Mouse (Mus musculus): ENCODE measurements around the gene Qser1.
A peak's percentile ranks its signal among the peaks of the same experiment; 100 is the strongest.

Qser1 gene

DNA sequence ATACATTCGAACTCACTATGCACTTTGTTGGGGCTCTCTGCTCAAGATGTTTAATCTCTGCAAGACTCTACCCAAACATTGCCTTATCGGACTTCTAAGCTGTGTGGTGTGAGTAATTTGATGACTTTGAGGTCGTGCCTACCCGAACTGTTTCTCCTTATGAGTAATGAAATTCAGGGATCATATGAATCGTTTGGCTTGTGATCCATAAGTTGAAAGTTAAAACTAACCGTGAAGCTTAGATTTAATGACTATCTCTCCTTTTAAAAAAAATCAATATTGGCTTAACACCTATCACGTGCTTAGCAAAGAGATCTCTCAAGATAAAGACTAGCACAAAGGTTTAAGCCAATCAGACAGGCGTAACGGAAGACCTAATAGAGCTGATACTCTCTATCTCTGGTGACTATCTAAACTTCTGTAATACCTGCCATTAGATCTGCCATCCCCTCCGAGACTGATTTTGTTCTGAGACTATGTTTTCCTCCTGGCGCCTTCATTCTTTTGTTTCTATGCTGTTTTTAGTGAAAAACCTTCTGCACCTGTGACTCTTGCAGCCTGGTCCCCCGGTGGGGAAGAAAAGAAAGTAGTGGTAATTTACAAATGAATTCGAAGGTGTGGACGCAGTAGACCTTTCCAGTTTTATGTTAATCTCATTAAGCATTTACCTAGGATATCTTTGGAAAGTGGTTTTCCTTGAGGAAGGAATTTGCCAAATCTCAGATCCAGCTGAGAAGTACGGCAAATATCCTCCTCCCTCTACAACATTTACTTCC is 1.2 kb upstream of the Qser1 start:
- no peak for DNase-seq (ENCODE audit: low spot score)

DNA sequence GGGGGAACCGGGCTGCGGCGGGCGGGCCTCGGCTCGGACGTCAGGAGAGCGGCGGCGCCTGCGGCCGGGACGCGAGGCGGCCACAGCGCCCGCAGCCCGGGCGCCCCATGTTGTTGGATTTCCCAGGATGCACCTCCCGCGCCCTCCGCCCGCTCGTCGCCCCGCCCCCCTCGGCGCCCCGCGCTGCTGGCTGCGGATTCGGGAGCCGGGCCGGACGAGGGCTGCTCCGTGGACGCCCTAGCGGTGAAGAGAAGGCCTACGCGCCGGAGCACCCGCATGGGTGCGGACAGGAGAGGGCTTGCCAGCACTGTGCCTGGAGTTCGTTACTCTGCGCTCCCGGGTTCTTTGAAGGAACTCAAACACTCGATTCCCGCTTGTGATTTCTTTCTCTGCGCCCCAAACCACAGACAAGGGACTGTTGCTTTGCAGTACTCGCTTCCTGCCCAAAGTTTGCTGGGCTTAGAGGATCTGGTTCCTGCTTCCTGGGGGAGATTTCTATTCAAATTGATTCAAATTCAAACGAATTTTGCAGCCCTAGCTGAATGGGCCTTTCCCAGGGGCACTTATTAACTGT is 393 bp upstream of the Qser1 start:
- peak; percentile 88 for DNase-seq (ENCODE audit: low spot score)

DNA sequence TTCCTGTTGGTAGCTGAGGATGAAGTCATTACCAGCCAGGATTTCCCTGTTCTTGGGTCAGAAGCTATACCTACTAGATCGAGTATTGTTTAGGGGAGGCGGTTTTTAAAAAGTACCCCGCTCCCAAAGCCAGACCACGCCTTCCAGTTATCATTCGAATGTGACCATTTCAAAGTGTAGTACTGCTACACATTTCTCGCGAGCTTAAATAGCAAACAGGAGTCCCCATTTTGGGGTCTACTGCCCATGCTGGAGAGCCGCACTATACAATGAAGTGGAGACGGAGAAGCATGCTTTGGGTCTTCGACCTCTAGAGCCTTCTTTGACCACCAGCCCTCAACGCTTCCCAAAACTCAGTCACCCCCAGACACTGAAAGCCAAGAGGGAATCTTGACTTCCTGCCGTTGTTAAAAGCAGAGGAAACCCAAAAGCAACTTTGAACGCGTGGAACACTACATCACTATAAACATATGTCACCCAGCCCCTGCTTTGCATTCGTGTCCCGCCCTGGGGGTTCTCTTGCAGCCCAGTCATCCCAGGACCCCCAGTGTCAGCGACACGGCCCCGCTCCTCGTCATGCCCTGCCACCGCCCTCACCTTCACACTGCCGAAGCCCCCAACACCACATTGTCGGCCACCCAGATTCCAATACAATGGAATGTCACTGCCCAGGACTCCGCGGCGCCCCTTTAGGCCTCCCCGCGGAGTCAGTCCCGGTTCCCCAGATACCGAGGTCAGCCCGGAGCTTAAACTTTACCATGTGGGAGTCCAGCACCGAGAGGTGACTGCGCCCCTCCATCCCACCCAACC is 794 bp downstream of the Qser1 start:
- peak; percentile 14 for DNase-seq (ENCODE audit: low spot score)

DNA sequence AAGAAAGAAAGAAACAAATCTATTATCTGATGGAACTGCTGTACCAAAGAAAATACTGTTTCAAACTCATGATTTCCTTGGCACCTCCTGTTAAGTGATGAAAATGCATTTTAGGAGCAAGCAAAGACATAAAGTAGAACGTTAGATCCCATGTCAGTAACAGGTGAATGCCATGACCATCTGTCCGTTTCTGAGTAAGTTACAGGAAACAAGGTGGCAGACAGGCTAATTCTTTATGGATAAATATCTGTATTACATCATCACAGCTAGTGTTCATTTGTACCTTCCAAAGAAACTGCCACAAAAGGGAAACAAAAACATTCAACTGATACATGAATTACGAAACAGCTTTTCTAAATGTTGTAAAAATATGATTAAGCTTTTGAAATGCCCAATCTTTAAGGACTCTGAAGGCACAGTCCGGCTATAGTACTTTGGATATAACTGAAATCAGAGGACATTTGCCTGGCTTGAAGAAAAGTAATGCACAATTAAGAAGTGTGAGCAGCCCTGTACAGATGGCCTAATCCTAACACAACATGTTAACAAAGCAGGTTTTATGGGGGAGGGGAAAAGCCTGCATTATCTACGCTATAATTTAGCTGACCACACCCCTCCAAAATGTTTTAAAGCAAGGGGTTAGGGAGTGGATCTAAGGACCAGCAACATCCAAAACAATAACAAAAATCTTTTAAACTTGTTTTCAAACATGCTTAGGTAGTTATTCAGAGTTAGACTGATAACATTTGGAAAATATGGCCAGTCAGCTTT is 2.2 kb downstream of the Qser1 start:
- DNase-seq (ENCODE audit: low spot score): no peak

DNA sequence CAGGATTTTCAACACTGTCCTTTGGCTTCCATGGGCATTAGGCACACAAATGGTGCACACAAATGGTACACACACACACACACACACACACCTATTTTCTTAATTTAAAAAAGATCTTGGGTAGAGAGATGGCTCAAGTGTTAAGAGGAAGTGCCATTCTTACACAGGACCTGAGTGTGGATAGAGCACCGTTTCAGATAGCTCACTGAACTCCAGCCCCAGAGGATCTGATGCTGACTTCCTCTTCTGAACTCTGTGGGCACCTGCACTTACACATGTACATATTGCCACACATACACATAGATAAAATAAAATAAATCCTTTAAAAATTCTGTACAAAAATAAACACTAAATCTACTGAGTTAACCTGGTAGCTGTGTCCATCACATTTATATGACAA is 11.1 kb downstream of the Qser1 start:
- DNase-seq (ENCODE audit: low spot score): no peak

DNA sequence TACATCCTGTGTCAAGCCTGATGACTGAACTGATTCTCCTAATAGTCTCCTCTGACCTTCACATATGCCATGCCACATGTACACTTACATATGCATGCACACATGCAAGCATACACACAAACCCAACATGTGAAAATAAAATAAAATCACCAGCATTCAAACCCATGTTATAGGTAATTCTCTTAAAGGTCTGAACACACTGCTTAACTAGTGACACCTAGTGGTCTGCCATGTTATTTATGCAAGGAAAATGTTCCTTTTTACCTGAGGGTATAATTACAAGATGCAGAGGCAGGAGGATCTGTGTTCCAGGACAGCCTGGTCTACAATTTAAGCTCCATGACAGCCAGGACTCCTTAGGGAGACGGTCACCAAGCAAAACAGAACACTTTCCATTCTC is 41.8 kb downstream of the Qser1 start:
- DNase-seq (ENCODE audit: low spot score): peak; percentile 35

DNA sequence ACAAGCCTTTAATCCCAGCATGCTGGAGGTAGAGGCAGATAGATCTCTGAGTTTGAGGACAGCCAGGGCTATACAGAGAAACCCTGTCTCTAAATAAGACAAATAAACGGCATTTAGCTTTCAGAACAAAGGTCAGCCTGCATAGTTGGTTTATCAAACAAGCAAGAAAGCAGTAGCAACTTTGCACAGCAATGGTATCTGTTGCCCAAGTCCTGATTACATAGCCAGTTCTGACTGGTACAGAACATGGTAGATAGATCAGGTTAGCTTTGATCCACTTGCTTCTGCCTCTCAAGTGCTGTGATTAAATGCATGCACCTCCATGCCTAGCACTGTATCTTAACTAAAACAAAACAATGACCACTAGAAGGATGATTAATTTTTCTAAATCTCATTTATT is 47.9 kb downstream of the Qser1 start:
- no peak for DNase-seq (ENCODE audit: low spot score)

DNA sequence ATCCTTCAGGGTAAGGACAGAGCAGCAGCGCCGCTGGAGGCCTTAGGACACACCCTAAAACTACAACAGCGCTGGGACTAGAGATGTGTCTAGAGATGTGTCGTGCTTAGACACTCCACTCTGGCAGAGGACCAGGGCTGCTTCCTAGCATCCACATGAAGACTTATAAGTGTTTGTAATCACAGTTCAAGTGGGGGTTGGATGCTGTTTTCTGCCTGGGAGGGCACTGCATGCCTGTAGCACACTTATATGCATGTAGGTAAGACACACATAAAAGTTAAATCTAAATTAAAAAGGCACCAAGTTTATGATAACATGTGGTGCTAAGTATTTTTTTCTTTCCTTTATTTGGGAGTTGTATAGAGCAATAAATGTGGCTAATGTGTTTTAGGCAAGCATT is 52.5 kb downstream of the Qser1 start:
- no peak for DNase-seq (ENCODE audit: low spot score)

DNA sequence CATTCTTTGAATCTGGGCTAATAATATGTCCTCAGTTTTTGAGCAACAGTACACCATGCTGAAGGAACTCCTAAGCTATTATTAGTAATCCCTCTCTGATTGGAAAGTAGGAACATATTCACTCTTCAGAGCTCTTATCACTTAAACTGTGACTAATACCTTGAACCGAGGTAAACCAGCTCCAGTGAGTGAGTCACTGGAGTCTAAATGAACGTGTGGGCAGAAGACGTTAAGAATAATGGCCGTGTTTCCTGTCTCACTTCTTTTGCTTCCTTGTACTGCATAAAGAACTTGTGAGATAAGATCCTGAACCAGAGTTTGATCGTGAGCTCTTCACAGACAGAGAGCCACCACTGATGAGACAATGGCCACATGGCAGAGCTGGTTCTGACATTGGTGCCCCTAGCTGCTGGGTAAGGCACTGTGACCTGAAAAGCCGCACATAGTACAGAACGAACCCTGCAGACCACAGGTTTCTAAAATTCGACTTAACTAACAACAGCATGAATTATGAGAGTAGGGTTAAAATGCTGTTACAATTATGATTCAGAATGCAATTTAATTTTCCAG is 53.3 kb downstream of the Qser1 start:
- DNase-seq (ENCODE audit: low spot score): no peak

DNA sequence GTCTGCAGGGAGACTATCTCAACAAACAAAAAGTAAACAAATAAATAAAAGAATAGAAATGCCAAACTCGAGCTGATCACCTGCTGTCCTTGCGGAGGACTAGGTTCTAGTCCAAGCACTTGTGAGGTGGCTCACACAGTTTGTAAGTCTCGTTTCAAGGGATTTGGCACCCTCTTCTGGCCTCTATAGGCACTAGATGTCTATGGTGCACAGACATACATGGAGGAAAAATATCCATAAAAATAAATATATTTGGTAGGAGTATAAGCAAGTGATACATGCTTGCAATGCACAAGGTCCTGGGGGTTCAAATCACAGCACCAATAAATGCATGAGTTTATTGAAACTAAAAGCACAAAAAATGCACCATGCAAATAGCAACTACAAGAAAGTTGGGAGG is 65.9 kb downstream of the Qser1 start:
- no peak for DNase-seq (ENCODE audit: low spot score)

DNA sequence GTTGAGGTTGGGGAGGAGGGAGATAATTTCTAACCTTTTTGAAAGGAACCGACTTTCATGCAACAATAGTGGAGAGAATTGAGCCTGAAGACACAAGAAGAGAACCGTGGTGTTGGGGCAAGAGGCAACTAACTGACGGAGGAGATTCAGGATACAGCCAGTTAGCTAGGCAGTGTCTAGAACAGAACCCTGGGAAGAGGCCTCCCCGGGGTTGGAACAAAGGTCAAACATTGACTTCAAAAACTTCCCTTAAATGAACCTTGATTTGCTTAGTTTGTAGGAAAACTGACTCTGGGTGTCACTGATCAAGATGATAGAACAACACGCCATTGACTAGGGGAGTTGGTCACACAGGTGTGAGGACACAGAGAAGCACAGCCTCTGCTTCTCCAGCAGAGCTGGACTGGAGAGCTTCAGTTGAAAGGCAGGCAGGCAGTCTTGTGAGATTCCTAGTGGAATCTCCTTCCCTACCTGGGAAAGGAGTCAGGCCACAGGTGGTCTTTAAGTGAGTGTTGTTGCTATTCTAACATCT is 67.8 kb downstream of the Qser1 start:
- DNase-seq (ENCODE audit: low spot score): no peak

DNA sequence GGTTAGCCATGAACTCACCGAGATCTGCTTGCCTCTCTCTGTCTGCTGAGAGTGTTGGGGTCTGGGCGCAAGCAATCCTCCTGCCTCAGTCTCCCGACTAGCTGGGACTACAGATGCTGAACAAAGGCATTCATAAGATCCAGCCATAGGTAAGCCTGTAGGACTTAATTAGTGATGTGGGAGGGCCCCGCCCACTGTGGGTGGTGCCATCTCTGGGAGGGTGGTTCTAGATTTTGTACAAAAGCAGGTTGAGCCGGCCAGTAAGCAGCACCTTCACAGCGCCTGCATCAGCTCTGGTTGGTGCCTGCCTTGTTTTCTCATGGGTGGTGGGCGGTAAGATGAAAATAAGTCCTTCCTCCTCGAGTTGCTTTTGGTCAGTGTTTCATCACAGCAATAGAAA is 70.3 kb downstream of the Qser1 start:
- no peak for DNase-seq (ENCODE audit: low spot score)

DNA sequence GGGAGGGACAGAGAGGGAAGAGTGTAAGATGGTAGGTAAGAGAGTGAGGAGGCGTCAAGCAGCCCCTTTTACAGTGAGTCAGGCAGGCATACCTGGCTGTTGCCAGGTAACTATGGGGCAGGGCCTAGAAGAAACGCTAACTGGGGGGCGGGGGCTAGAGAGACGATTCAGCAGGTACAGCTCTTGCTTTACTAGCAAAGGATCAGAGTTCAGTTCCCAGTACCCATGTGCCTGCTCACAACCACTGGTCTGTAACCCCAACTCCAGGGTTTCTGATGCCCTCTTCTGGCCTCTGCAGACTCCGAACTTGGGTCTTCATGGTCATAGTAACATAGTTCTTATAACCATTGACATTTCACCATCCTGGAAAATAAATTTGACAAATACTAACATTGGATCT is 72.6 kb downstream of the Qser1 start:
- no peak for DNase-seq (ENCODE audit: low spot score)

DNA sequence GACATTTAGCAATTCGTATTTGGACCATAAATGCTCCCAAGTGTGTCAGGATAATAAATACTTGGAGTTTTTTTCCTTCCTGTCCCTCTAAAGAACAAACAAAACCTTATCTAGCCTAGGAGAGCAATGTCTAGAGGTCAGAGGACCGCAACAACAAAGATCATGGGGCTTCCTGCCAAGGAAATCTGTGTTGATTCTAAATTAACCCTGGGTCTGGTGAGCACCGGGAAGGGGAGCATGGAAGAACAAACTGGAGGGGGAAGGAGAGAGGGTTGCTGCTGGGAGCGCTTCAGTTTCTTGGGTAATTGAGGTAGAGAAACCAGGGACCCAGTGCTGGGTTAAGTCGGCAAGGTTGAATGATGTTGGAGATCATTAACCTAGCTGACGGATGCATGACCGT is 73.4 kb downstream of the Qser1 start:
- no peak for DNase-seq (ENCODE audit: low spot score)

DNA sequence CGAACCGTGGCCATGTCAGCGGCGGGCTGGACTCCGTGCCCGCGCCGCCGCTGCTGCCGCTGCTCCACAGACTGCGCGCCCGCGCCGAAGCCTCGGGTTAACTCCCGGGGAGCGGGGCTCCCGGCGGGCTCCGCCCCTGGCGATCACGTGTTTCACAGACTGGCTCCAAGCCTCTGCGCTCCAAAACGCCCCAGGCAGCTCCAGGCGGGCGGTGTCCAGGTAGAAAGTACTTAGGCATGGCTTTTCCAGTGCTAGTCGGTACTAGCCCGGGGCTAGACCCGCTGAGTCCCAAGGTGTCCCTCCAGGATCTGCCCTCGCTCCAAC is 73.9 kb downstream of the Qser1 start, which contains the start of gene Depdc7:
Gene Depdc7 (minus strand): TSS at position 138 of the 324 bp plus-strand sequence.
- peak; percentile 87 for DNase-seq (ENCODE audit: low spot score)

DNA sequence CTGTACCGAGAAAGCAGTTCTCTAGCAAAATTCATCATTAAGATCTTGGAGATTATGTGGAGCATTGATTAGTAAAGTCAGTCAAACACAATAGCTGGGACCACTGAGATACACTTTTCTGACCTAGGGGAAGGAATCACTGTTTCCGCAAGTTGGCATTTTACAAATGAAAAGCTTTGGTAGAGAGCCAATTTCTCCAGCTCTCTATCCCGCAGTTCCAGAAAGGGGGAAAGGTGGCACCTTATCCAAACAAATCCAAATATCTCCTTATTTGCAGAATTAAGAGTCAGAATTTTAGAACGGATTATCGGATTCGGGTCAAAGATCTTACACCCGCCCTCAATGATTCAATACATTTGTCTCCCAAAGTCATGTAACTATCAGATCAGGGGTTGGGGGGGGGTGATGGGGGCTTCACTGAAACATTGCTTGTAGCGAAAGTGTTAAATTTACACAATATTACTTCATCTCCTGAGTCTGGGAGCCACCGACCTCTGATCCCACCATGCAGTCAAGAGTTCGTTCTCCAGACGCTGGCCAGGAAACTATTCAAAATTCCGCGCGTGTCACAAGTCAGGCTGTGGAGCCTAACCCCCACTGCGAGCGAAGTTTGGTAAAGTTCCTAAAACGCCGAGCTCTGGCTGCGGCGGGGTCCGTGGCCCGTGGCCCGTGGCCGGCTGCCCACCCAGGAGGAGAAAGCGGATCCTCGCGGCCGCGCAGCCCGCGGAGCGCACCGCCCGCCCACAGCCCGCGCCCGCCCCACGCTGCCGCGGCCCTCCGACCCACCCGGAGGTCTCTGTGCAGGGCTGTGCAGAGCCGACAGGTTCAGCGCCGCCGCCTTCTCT is 74.4 kb downstream of the Qser1 start:
- DNase-seq (ENCODE audit: low spot score): no peak

DNA sequence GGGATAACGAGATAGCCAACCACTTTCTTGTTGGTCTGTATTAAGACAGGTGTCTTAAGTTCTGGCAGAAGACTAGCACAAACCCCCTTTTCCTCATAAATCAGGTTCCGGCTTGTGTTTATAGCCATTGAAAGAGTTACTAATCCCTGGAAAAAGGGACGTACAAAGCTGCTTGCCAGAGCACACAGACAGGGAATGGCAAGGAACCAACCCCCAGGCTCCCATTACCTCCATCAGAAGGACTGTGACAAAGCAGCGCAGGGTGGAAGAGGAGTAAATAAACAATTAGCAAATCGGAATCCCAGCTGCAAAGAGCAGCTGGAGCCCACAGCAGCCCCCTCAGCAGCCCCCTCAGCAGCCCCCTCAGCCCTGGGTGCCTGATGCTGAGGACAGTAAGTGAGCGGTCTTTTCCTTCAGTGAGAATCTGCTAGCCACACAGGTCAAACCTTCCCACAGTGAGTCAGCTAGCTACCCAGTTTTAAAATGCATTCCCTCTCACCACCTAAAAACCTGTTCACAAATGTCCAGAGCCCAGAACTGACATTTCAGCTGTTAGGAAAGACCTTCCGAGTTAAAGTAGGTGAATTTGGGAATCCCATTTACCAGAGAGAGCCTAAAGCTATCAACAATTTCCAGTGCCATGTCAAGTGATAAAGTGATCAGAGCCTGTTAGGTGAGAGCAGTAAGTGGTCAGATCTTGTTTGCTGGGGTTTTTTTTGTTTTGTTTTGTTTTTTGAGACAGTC is 75.4 kb downstream of the Qser1 start:
- DNase-seq (ENCODE audit: low spot score): no peak

DNA sequence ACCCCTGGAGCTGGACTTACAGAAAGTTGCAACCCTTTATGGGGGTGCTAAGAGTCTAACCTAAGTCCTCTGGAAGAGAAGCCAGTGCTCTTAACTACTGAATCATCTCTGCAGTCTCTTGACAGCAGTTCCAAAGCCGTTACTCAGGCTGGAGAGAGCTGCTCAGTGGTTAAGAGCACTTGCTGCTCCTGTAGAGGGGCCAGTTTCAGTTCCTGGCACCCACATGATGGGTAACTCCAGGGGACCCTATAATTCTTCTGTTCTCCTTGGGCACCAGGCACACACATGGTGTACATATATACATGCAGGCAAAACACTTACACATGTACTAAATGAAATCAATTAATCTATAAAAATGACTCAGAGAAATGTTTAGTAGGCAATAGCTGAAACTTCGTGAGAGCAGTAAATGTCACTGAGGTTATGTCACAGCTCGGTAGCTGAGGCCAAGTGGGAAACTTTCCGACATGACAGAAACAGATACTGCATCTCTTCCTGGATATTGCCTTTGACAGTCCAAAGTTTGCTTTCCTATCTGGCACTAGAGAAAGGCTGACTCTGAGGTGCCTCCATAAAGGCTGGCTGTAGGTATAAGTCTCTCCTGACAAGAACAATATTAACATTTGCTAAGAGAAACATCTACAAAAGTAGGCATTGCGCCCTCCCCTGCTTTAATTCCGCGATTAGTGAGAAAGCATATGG is 76.2 kb downstream of the Qser1 start:
- no peak for DNase-seq (ENCODE audit: low spot score)

DNA sequence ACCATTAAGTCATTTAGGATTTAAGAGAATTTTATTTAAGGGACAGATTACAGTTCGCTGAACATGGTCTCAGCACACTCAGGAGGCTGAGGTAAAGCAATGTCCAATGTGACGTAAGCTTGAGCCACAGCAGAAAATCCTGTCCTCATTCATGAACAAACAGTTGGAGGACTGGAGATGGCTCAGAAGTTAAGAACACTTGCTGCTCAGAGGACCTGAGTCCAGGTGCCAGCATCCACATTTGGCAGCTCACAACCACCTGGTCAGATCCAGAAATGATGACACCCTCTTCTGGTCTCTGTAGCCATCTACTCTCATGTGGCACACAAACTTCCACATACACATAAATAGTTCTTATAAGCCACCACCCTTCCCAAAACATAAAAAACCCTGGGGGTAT is 76.9 kb downstream of the Qser1 start:
- no peak for DNase-seq (ENCODE audit: low spot score)

DNA sequence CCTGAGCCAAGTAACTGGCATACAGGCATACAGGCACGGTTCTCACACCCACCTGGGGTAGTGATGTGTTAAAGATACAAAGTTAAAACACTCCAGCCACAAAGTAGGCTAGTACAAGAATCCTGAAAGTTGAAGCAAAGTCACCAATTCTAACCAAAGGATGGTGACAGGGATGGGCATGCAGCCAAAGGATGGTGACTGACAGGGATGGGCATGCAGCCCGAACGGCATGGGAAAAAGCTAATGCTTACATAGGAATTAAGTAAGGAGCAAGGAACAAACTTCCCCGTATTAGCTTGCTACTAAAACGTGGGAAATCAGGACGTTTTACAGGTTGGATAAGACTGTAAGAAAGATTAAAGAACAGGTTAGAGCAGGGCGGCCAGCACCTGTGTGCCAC is 80.3 kb downstream of the Qser1 start:
- DNase-seq (ENCODE audit: low spot score): no peak
